Mouse (Mus musculus) intestine, embryonic 16.5 days (tissue): ENCODE results near the gene Nosip. TPM values are rescaled to one million over a fixed set of nuclear protein-coding genes. Genes with fewer than 3 reads are reported as not detected.
A peak's percentile ranks its signal among the peaks of the same experiment; 100 is the strongest.

Experiments
- ATAC-seq: fragments of 200-750 bp; cut with Nextera tagmentation; 2 replicates; pipeline ENCODE4 v1.8.0; 2017; ENCODE audit warnings: moderate TSS enrichment, moderate library complexity
- H3K27ac ChIP-seq: fragments of 300-500 bp; sonication (generic); 2 replicates; pipeline ENCODE4 v1.5.1; 2014; ENCODE audit warnings: mild to moderate bottlenecking, low read length
- H3K27me3 ChIP-seq: fragments of 300-500 bp; sonication (generic); replicated peaks from 2 replicates; pipeline ENCODE4 v1.6.1; 2014; ENCODE audit warnings: low read length, control low read depth, mixed read lengths; ENCODE audit not compliant: control insufficient read depth, insufficient read depth
- H3K36me3 ChIP-seq: fragments of 300-500 bp; sonication (generic); 2 replicates; pipeline ENCODE4 v1.6.1; 2014; ENCODE audit warnings: low read length, control low read depth; ENCODE audit not compliant: control insufficient read depth, insufficient read depth
- H3K4me1 ChIP-seq: fragments of 300-500 bp; sonication (generic); 2 replicates; pipeline ENCODE4 v1.6.1; 2014; ENCODE audit warnings: low read length, control low read depth, mixed read lengths; ENCODE audit not compliant: control insufficient read depth, insufficient read depth
- H3K4me2 ChIP-seq: fragments of 300-500 bp; sonication (generic); 2 replicates; pipeline ENCODE4 v1.6.1; 2014; ENCODE audit warnings: low read depth, low read length, control low read depth
- H3K4me3 ChIP-seq: fragments of 300-500 bp; sonication (generic); 2 replicates; pipeline ENCODE4 v1.5.1; 2014; ENCODE audit warnings: mild to moderate bottlenecking, low read length
- H3K9ac ChIP-seq: fragments of 300-500 bp; sonication (generic); 2 replicates; pipeline ENCODE4 v1.6.1; 2014; ENCODE audit warnings: low read depth, low read length
- H3K9me3 ChIP-seq: fragments of 300-500 bp; sonication (generic); 2 replicates; pipeline ENCODE4 v1.6.1; 2016; ENCODE audit warnings: low read length, control low read depth; ENCODE audit not compliant: control insufficient read depth
- WGBS: fragments of 180-500 bp; shearing (Covaris S2); extraction: QIAGEN DNeasy Blood & Tissue Kit; methylation state at CpG from one replicate; pipeline ENCODE4 v1.1.7; 2014; 5-methylcytosine and 5-hydroxymethylcytosine counted together
- polyA plus RNA-seq: library from polyadenylated mRNA; unstranded; fragments of >200 nt; fragmentation: Nextera tagmentation; extraction: Ambion mirVana; gene quantifications from 2 replicates; pipeline ENCODE4 v1.2.1, GENCODE M21; 2015

The Nosip gene
- polyA plus RNA-seq, 1 experiment from 2014 or later: 56.0 TPM

DNA sequence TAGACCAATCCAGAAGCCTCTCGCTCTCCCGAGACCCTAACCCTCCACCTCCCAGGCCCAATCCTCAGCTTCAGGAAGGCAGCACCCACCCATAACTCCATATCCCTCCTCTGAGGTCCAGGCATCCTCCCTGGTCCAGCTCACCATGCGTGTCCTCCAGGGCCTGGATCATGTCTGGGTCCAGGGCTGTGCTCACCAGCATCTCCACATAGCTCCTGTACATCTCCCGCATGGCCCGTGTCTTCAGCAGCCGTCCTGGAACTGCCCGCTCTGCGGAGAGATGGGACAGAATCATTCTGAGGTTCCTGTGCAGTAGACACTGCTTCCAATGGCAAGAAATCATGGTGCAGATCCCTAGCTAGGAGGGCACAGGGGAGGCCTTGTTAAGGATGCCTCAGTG is 31.4 kb upstream of the Nosip start:
- Histone ChIP-seq H3K9me3 (no peaks in the 10 kb centered on the region), H3K4me2 (no peak overlapping the region), H3K27ac (no peak overlapping the region), H3K4me3 (no peak overlapping the region), H3K27me3 (no peaks in the 10 kb centered on the region), H3K4me1 (no peaks in the 10 kb centered on the region), H3K9ac (no peak overlapping the region), H3K36me3 (peaks cover 49% of the 10 kb centered on the region)
- 96% methylated on average over 8 of the region's 8 CpGs for WGBS
- ATAC-seq: no peak

DNA sequence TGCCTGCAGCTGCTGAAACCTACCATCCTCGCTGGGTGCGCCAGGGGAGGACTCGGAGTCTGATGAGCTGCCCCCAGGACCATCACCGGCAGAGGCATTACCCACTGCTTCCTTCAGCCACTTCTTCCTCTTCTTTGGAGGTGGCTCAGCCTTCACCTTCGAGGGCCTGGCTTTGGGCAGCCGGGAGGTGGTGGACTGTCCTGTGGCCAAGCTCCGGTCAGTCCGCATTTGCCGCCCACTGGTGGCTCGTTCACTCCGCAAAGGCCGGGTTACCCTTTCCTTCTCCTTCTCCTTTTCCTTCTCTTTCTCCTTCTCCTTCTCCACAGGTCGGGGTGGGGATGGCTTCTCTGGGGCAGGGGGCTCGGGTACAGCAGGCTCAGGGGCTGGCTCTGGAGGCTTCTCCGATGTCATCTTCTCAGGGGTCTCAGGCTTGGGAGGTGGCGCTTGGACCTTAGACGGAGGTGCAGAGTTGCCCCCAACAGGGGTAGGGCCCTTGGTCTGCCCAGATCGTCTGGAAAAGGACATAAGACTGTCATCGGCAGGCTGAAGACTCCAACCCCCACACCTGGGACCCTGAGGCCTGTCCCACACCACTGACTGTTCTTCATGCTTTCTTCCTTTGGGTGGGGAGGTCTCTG is 28.4 kb upstream of the Nosip start:
- Histone ChIP-seq H3K27me3 (no peaks in the 10 kb centered on the region), H3K9me3 (no peaks in the 10 kb centered on the region), H3K9ac (no peak overlapping the region), H3K4me2 (no peak overlapping the region), H3K4me1 (no peaks in the 10 kb centered on the region), H3K4me3 (no peak overlapping the region), H3K27ac (no peak overlapping the region), H3K36me3 (peaks cover 47% of the 10 kb centered on the region)
- 94% methylated on average over 19 of the region's 19 CpGs for WGBS
- no peak for ATAC-seq

DNA sequence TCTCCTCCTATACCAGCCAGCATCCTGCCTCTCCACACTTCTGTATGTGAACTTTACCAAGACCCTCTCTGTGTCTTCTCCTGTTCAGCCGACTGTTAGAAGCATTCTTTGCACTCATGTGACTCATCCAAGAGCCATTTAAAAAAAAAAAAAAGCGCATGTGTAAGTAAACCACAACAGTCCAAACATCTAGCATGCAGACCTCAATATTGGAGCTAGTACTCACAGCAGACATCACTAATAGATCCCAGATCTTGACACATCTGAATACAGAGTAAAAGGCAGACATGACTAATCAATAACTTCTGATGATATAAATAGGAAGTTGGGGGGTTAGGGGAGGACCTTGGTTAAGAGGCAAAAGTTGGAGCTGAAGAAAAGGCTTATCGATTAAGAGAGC is 26.6 kb upstream of the Nosip start:
- Histone ChIP-seq H3K36me3 (peaks cover 56% of the 10 kb centered on the region), H3K4me2 (no peak overlapping the region), H3K4me3 (no peak overlapping the region), H3K4me1 (no peaks in the 10 kb centered on the region), H3K9me3 (no peaks in the 10 kb centered on the region), H3K27ac (no peak overlapping the region), H3K9ac (no peak overlapping the region), H3K27me3 (no peaks in the 10 kb centered on the region)
- ATAC-seq: no peak
- 85% methylated on average over 3 of the region's 3 CpGs for WGBS

GRCm38 (mm10) chr7:45036702-45037101 is 25.5 kb upstream of the Nosip start:
- H3K4me3 ChIP-seq: no peak overlapping the region
- H3K9me3 ChIP-seq: no peaks in the 10 kb centered on the region
- H3K27me3 ChIP-seq: no peaks in the 10 kb centered on the region
- ATAC-seq: no peak
- peaks cover 53% of the 10 kb centered on the region for H3K36me3 ChIP-seq
- no peak overlapping the region for H3K27ac ChIP-seq
- 85% methylated on average over 11 of the region's 11 CpGs for WGBS
- no peak overlapping the region for H3K9ac ChIP-seq
- no peaks in the 10 kb centered on the region for H3K4me1 ChIP-seq
- H3K4me2 ChIP-seq: no peak overlapping the region

GRCm38 (mm10) chr7:45037720-45038361 is 24.4 kb upstream of the Nosip start:
- Histone ChIP-seq H3K4me2 (no peak overlapping the region), H3K9me3 (no peaks in the 10 kb centered on the region), H3K4me3 (no peak overlapping the region), H3K4me1 (no peaks in the 10 kb centered on the region), H3K36me3 (peaks cover 53% of the 10 kb centered on the region), H3K27ac (no peak overlapping the region), H3K27me3 (no peaks in the 10 kb centered on the region), H3K9ac (no peak overlapping the region)
- 68% methylated on average over 7 of the region's 7 CpGs for WGBS
- 0 out of 2 replicates have a peak, but pooled peaks have one; percentile 47 for ATAC-seq

- H3K9me3 ChIP-seq: no peaks in the 10 kb centered on the region
- H3K4me2 ChIP-seq: no peak overlapping the region
- no peak overlapping the region for H3K9ac ChIP-seq
- H3K27me3 ChIP-seq: no peaks in the 10 kb centered on the region
- peaks cover 53% of the 10 kb centered on the region for H3K36me3 ChIP-seq
- H3K4me3 ChIP-seq: no peak overlapping the region
- ATAC-seq: 0 out of 2 replicates have a peak, but pooled peaks have one; percentile 27
- no peak overlapping the region for H3K27ac ChIP-seq
- H3K4me1 ChIP-seq: no peaks in the 10 kb centered on the region
- WGBS: 91% methylated on average over 9 of the region's 9 CpGs
These were observed 23.8 kb upstream of the Nosip start for GRCm38 (mm10) chr7:45038411-45038810.

DNA sequence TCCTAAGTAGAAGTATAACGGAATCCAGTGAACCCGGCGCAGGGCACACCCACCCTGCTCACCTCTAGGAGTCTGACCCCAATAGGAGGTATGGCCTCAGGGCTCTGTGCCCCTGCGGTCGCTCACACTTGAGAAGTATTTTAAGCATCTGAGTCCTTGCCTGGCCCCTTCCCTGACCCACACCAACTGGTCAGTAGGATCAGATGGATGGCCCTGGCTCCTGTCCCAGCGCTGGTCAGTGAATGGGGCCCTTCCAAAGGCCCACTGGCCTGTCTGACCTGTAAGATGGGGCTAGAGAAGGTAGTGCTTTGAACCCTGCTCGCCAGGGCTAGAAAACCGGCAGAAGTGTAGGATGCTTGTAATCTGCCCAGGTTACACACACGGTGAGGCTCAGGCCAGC is 21.4 kb upstream of the Nosip start:
- Histone ChIP-seq H3K27me3 (no peaks in the 10 kb centered on the region), H3K36me3 (peaks cover 55% of the 10 kb centered on the region), H3K4me3 (no peak overlapping the region), H3K27ac (no peak overlapping the region), H3K9me3 (no peaks in the 10 kb centered on the region), H3K4me1 (no peaks in the 10 kb centered on the region), H3K4me2 (no peak overlapping the region), H3K9ac (no peak overlapping the region)
- WGBS: 97% methylated on average over 9 of the region's 9 CpGs
- no peak for ATAC-seq

GRCm38 (mm10) chr7:45043307-45043706 is 18.9 kb upstream of the Nosip start:
- Histone ChIP-seq H3K27ac (no peak overlapping the region), H3K9me3 (no peaks in the 10 kb centered on the region), H3K36me3 (peaks cover 71% of the 10 kb centered on the region), H3K4me3 (no peak overlapping the region), H3K9ac (no peak overlapping the region), H3K4me1 (no peaks in the 10 kb centered on the region), H3K27me3 (no peaks in the 10 kb centered on the region), H3K4me2 (no peak overlapping the region)
- ATAC-seq: no peak
- 91% methylated on average over 14 of the region's 14 CpGs for WGBS

- Histone ChIP-seq H3K4me3 (no peak overlapping the region), H3K9me3 (no peaks in the 10 kb centered on the region), H3K36me3 (peaks cover 71% of the 10 kb centered on the region), H3K27me3 (no peaks in the 10 kb centered on the region), H3K4me1 (peaks cover 5% of the 10 kb centered on the region), H3K4me2 (no peak overlapping the region), H3K27ac (no peak overlapping the region), H3K9ac (no peak overlapping the region)
- WGBS: 95% methylated on average over 22 of the region's 22 CpGs
- no peak for ATAC-seq
These were observed 16.5 kb upstream of the Nosip start for GRCm38 (mm10) chr7:45045741-45046140.
